8 mouse cellular contexts compared by ENCODE assay signal in the genomic region with DNA sequence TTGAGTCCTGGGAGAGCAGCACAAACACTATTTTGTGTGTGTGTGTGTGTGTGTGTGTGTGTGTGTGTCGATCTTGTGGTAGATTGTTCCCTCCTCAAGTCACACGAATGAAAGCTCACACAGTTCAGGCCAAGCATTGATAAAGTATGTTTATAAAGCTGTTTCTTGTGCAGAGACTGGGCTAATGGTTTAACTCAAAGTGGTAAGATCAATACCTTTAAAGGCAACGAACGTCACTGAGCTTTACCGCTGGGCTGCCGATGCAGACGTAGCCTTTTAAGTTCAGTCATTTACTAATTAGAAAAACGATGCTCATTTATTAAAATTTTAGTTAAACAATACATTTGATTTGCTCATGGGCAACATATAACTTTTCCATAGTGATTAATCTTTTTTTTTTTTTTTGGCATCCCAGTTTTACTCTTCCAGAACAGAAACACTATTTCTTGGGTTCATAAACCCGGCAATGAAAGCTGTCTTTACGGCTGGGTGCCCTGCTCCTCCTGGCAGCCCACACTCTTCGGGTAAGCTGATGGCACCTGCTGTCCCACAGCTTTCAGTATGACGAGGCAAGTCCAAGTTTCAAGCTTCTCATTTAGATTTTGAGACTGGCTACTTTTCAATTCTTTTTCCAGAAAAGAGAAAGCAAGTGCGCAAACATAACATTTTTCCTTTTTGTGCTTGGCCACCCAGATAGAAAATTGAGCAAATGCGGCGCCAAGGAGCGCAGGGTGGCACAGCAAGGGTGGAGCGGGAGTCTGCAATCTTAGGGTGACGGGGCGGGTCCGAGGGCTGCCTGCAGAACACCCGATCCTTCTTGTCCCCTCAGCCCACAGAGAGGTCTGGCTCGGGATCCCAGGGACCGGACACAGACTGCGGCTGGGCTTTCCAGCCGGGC. TPM values are rescaled to one million over a fixed set of nuclear protein-coding genes. Genes with fewer than 3 reads are reported as not detected.
DNase-seq lines count a peak whose midpoint lies in the region; ATAC-seq and TF ChIP-seq lines count a peak whose summit lies in the region.

No protein-coding gene starts in this region.

- ATAC-seq in kidney, embryonic 14.5 days (ENCODE audit: low FRiP score, low TSS enrichment) = peak; percentile 38; the same call in 1 of the 2 replicates
- peak; percentile 82; the same call in 1 of the 2 replicates for ATAC-seq in embryonic facial prominence, embryonic 12.5 days (ENCODE audit: insufficient number of reproducible peaks, insufficient read depth, low FRiP score, low TSS enrichment)
- peak; percentile 83 for ATAC-seq in intestine, embryonic 16.5 days

- WGBS in kidney, embryonic 14.5 days = 8% methylated on average over 25 of the region's 25 CpGs
- 12% methylated on average over 25 of the region's 25 CpGs for WGBS in embryonic facial prominence, embryonic 12.5 days
- WGBS in intestine, embryonic 16.5 days = 4% methylated on average over 25 of the region's 25 CpGs

- in situ Hi-C loops in ES-E14 (cut with MboI; ENCODE audit: low sequenced_read_pairs in 2 of 2, unreplicated experiment in 2 of 2) = no loop called here

- peak overlapping the region; percentile 99 for H3K9ac ChIP-seq in kidney, embryonic 14.5 days (ENCODE audit: low read depth, low read length)
- peak overlapping the region; percentile 88 for H3K9ac ChIP-seq in ES-E14 (ENCODE audit: insufficient read depth, low read depth, low read length, poor library complexity, severe bottlenecking)
- H3K9ac ChIP-seq in embryonic facial prominence, embryonic 12.5 days = peak overlapping the region; percentile 96
- peak overlapping the region; percentile 99 for H3K9ac ChIP-seq in intestine, embryonic 16.5 days (ENCODE audit: low read depth, low read length)

- no peak for DNase-seq in kidney, adult 18-20 months
- DNase-seq in ES-E14 (ENCODE audit: low read depth, low spot score) = no peak
- peak; percentile 19 for DNase-seq in neural tube, embryonic 10.5 days (ENCODE audit: extremely low spot score, low spot score)
- no peak for DNase-seq in thymus, postnatal 25 days
- no peak for DNase-seq in thymus, adult 18-20 months

- H3K4me3 ChIP-seq in kidney, embryonic 14.5 days (ENCODE audit: low read length) = peak overlapping the region; percentile 93
- H3K4me3 ChIP-seq in ES-E14 (ENCODE audit: insufficient read depth in 1 of 2, low read depth in 1 of 2, low read length in 2 of 2, poor library complexity in 1 of 2, severe bottlenecking in 1 of 2) = peak overlapping the region; percentile 80 to 95
- H3K4me3 ChIP-seq in embryonic facial prominence, embryonic 12.5 days = peak overlapping the region; percentile 72
- peak overlapping the region; percentile 89 for H3K4me3 ChIP-seq in intestine, embryonic 16.5 days (ENCODE audit: low read length)

- peak overlapping the region; percentile 76 for H3K4me2 ChIP-seq in kidney, embryonic 14.5 days (replicated peaks; ENCODE audit: low read depth, low read length)
- peak overlapping the region; percentile 65 for H3K4me2 ChIP-seq in embryonic facial prominence, embryonic 12.5 days (replicated peaks)
- H3K4me2 ChIP-seq in intestine, embryonic 16.5 days (ENCODE audit: low read depth, low read length) = peak overlapping the region; percentile 82

- H3K36me3 ChIP-seq in kidney, embryonic 14.5 days (ENCODE audit: control insufficient read depth, insufficient read depth, low read length) = no peaks in the 10 kb centered on the region
- H3K36me3 ChIP-seq in ES-E14 (ENCODE audit: control insufficient read depth, insufficient read depth, low read length, poor library complexity, severe bottlenecking) = no peaks in the 10 kb centered on the region
- no peaks in the 10 kb centered on the region for H3K36me3 ChIP-seq in embryonic facial prominence, embryonic 12.5 days
- H3K36me3 ChIP-seq in intestine, embryonic 16.5 days (ENCODE audit: control insufficient read depth, insufficient read depth, low read length) = no peaks in the 10 kb centered on the region; the same call in 1 of the 2 replicates

- H3K27ac ChIP-seq in kidney, embryonic 14.5 days (ENCODE audit: low read depth, low read length) = peak overlapping the region; percentile 99
- peak overlapping the region; percentile 80 for H3K27ac ChIP-seq in ES-E14 (ENCODE audit: insufficient read depth, low read depth, low read length, poor library complexity, severe bottlenecking)
- peak overlapping the region; percentile 99 for H3K27ac ChIP-seq in embryonic facial prominence, embryonic 12.5 days
- peak overlapping the region; percentile 99 for H3K27ac ChIP-seq in intestine, embryonic 16.5 days (ENCODE audit: low read length)

- H3K9me3 ChIP-seq in kidney, embryonic 14.5 days (ENCODE audit: control insufficient read depth, low read length) = no peaks in the 10 kb centered on the region
- H3K9me3 ChIP-seq in ES-E14 (ENCODE audit: control insufficient read depth, insufficient read depth, low read depth, low read length) = no peaks in the 10 kb centered on the region
- no peaks in the 10 kb centered on the region for H3K9me3 ChIP-seq in embryonic facial prominence, embryonic 12.5 days
- no peaks in the 10 kb centered on the region for H3K9me3 ChIP-seq in intestine, embryonic 16.5 days (ENCODE audit: control insufficient read depth, low read length)

- H3K4me1 ChIP-seq in kidney, embryonic 14.5 days (ENCODE audit: control insufficient read depth, insufficient read depth, low read length) = peaks cover 15% of the 10 kb centered on the region; the same call in 1 of the 2 replicates
- H3K4me1 ChIP-seq in ES-E14 (ENCODE audit: control insufficient read depth in 2 of 2, insufficient read depth in 2 of 2, low read length in 2 of 2, poor library complexity in 1 of 2) = peaks cover 0 to 4% of the 10 kb centered on the region in 2 experiments; a peak in 3 of 4 replicates
- peaks cover 15% of the 10 kb centered on the region for H3K4me1 ChIP-seq in embryonic facial prominence, embryonic 12.5 days
- H3K4me1 ChIP-seq in intestine, embryonic 16.5 days (ENCODE audit: control insufficient read depth, insufficient read depth, low read length) = peaks cover 11% of the 10 kb centered on the region

- H3K27me3 ChIP-seq in kidney, embryonic 14.5 days (ENCODE audit: control insufficient read depth, insufficient read depth, low read length) = no peaks in the 10 kb centered on the region
- no peaks in the 10 kb centered on the region for H3K27me3 ChIP-seq in embryonic facial prominence, embryonic 12.5 days
- H3K27me3 ChIP-seq in intestine, embryonic 16.5 days (replicated peaks; ENCODE audit: control insufficient read depth, insufficient read depth, low read length) = no peaks in the 10 kb centered on the region

TF ChIP-seq in ES-E14, 5 proteins besides CTCF, POLR2A, EP300 and RAD21:
- peak; percentile 44; the same call in 1 of the 2 replicates for TF ChIP-seq ZNF384 (IDR thresholded peaks at IDR 0.05; ENCODE audit: low read depth, low read length)
- no peak for TF ChIP-seq ZC3H11A (IDR thresholded peaks at IDR 0.05; ENCODE audit: borderline replicate concordance, low read depth, low read length)
- peak; percentile 7; the same call in 1 of the 2 replicates for TF ChIP-seq MAFK (IDR thresholded peaks at IDR 0.05; ENCODE audit: insufficient read depth, low read depth, low read length)
- TF ChIP-seq HCFC1 (IDR thresholded peaks at IDR 0.05; ENCODE audit: borderline replicate concordance, insufficient read depth, low read length) = no peak
- no peak for TF ChIP-seq CHD2 (IDR thresholded peaks at IDR 0.05; ENCODE audit: low read depth, low read length)

RNA-seq across cellular contexts. Expression of a gene that starts 0.6 kb away (rescaled TPM):
- 149 and 288 TPM in 2 replicates for polyA plus RNA-seq in kidney, embryonic 14.5 days (2014; fragmentation: Nextera tagmentation; extraction: Ambion mirVana)
- total RNA-seq in ES-E14 (2012; rRNA removed) = 264 and 325 TPM in 2 replicates
- 226 and 245 TPM in 2 replicates for polyA plus RNA-seq in embryonic facial prominence, embryonic 12.5 days (2016; fragmentation: Nextera tagmentation; extraction: Ambion mirVana)
- polyA plus RNA-seq in intestine, embryonic 16.5 days (2015; fragmentation: Nextera tagmentation; extraction: Ambion mirVana) = 219 and 235 TPM in 2 replicates
